Mouse (Mus musculus) embryonic facial prominence, embryonic 14.5 days (tissue): ENCODE results near the gene Atp13a1. TPM values are rescaled to one million over a fixed set of nuclear protein-coding genes. Genes with fewer than 3 reads are reported as not detected.

ENCODE experiments used
- ATAC-seq: fragments of 200-750 bp; cut with Nextera tagmentation; 2 replicates; pipeline ENCODE4 v1.8.0; 2017; ENCODE audit warnings: low read depth, moderate number of reproducible peaks, moderate TSS enrichment
- DNase-seq: peaks from one replicate; pipeline ENCODE4 v3.0.0-alpha.2; 2015; ENCODE audit warnings: low spot score
- H3K27ac ChIP-seq: fragments of 300-500 bp; sonication (generic); replicated peaks from 2 replicates; pipeline ENCODE4 v1.5.1; 2014; ENCODE audit warnings: low read depth, mild to moderate bottlenecking, low read length, moderate library complexity
- H3K27me3 ChIP-seq: fragments of 300-500 bp; sonication (generic); replicated peaks from 2 replicates; pipeline ENCODE4 v1.6.1; 2014; ENCODE audit warnings: low read length; ENCODE audit not compliant: control insufficient read depth, insufficient read depth
- H3K36me3 ChIP-seq: fragments of 300-500 bp; sonication (generic); 2 replicates; pipeline ENCODE4 v1.6.1; 2014; ENCODE audit warnings: low read length, mixed read lengths; ENCODE audit not compliant: control insufficient read depth, insufficient read depth
- H3K4me1 ChIP-seq: fragments of 300-500 bp; sonication (generic); 2 replicates; pipeline ENCODE4 v1.6.1; 2014; ENCODE audit warnings: antibody characterized with exemption, low read length; ENCODE audit not compliant: control insufficient read depth, insufficient read depth
- H3K4me2 ChIP-seq: fragments of 300-500 bp; sonication (generic); 2 replicates; pipeline ENCODE4 v1.6.1; 2014; ENCODE audit warnings: low read depth, mild to moderate bottlenecking, low read length, moderate library complexity, mixed read lengths
- H3K4me3 ChIP-seq: fragments of 300-500 bp; sonication (generic); 2 replicates; pipeline ENCODE4 v1.5.1; 2014; ENCODE audit warnings: low read depth, mild to moderate bottlenecking, low read length
- H3K9ac ChIP-seq: fragments of 300-500 bp; sonication (generic); 2 replicates; pipeline ENCODE4 v1.6.1; 2014; ENCODE audit warnings: low read depth, mild to moderate bottlenecking, low read length, moderate library complexity, mixed read lengths
- H3K9me3 ChIP-seq: fragments of 300-500 bp; sonication (generic); 2 replicates; pipeline ENCODE4 v1.6.1; 2016; ENCODE audit warnings: low read length; ENCODE audit not compliant: control insufficient read depth
- WGBS: fragments of 180-500 bp; shearing (Covaris S2); extraction: QIAGEN DNeasy Blood & Tissue Kit; methylation state at CpG from one replicate; pipeline ENCODE4 v1.1.7; 2014; 5-methylcytosine and 5-hydroxymethylcytosine counted together
- polyA plus RNA-seq: library from polyadenylated mRNA; unstranded; fragments of >200 nt; fragmentation: Nextera tagmentation; extraction: Ambion mirVana; gene quantifications from 2 replicates; pipeline ENCODE4 v1.2.1, GENCODE M21; 2014

Atp13a1 gene
- polyA plus RNA-seq, 1 experiment from 2014 or later = 41.8 TPM

- DNase-seq (no peak), ATAC-seq (no peak)
- WGBS = 88% methylated on average over 4 of the region's 4 CpGs
- Histone ChIP-seq H3K9me3 (no peaks in the 10 kb centered on the region), H3K27ac (no peak overlapping the region), H3K9ac (no peak overlapping the region), H3K4me2 (no peak overlapping the region), H3K36me3 (peaks cover 55% of the 10 kb centered on the region), H3K27me3 (no peaks in the 10 kb centered on the region), H3K4me1 (no peaks in the 10 kb centered on the region), H3K4me3 (no peak overlapping the region)
Measured at GRCm38 (mm10) chr8:69815396-69815795, 24.4 kb downstream of the Atp13a1 start.

GRCm38 (mm10) chr8:69820466-69820865 lies 29.5 kb downstream of the Atp13a1 start:
- peaks cover 11% of the 10 kb centered on the region for H3K4me1 ChIP-seq
- H3K27me3 ChIP-seq = no peaks in the 10 kb centered on the region
- ATAC-seq = no peak
- WGBS = 87% methylated on average over 6 of the region's 9 CpGs
- H3K36me3 ChIP-seq = peaks cover 24% of the 10 kb centered on the region; the same call in 1 of the 2 replicates
- no peak overlapping the region for H3K9ac ChIP-seq
- no peak overlapping the region for H3K4me3 ChIP-seq
- H3K9me3 ChIP-seq = no peaks in the 10 kb centered on the region
- H3K4me2 ChIP-seq = no peak overlapping the region
- DNase-seq = no peak
- H3K27ac ChIP-seq = no peak overlapping the region

GRCm38 (mm10) chr8:69821971-69822385 lies 31.0 kb downstream of the Atp13a1 start:
- Histone ChIP-seq H3K9me3 (no peaks in the 10 kb centered on the region), H3K9ac (peak overlapping the region; percentile 76), H3K4me2 (peak overlapping the region; percentile 86), H3K36me3 (peaks cover 21% of the 10 kb centered on the region), H3K27ac (peak overlapping the region; percentile 63), H3K27me3 (no peaks in the 10 kb centered on the region), H3K4me1 (peaks cover 11% of the 10 kb centered on the region), H3K4me3 (peak overlapping the region; percentile 62)
- DNase-seq (peak; percentile 68), ATAC-seq (peak; percentile 51)
- 0% methylated on average over 9 of the region's 22 CpGs for WGBS

GRCm38 (mm10) chr8:69822386-69823191 lies 31.6 kb downstream of the Atp13a1 start, which contains the start of gene Lpar2:
TSS of gene Lpar2 (plus strand) at chr8:69822429.
- peak within 1 kb of the TSS; percentile 63 for H3K27ac ChIP-seq
- WGBS = 1% methylated on average over 23 of the region's 35 CpGs
- H3K36me3 ChIP-seq = peaks cover 18% of the 10 kb centered on the region
- peak within 1 kb of the TSS; percentile 62 for H3K4me3 ChIP-seq
- ATAC-seq (peak; percentile 86), DNase-seq (peak; percentile 93)
- peaks cover 11% of the 10 kb centered on the region for H3K4me1 ChIP-seq
- H3K4me2 ChIP-seq = peak within 1 kb of the TSS; percentile 86
- no peaks in the 10 kb centered on the region for H3K9me3 ChIP-seq
- H3K9ac ChIP-seq = peak within 1 kb of the TSS; percentile 76
- no peaks in the 10 kb centered on the region for H3K27me3 ChIP-seq

GRCm38 (mm10) chr8:69826371-69826770 lies 35.4 kb downstream of the Atp13a1 start:
- WGBS = 92% methylated on average over 12 of the region's 12 CpGs

GRCm38 (mm10) chr8:69832298-69832853 lies 41.4 kb downstream of the Atp13a1 start, which contains the start of gene Pbx4:
TSS of gene Pbx4 (plus strand) at chr8:69832491.
- 0 out of 2 replicates have a peak, but pooled peaks cover 7% of the 10 kb centered on the region for H3K4me1 ChIP-seq
- 2% methylated on average over 25 of the region's 38 CpGs for WGBS
- H3K4me3 ChIP-seq = peak within 1 kb of the TSS; percentile 63
- peak within 1 kb of the TSS; percentile 95 for H3K4me2 ChIP-seq
- peak; percentile 99 for ATAC-seq
- no peak within 1 kb of the TSS for H3K27ac ChIP-seq
- H3K9ac ChIP-seq = peak within 1 kb of the TSS; percentile 70
- H3K9me3 ChIP-seq = no peaks in the 10 kb centered on the region
- peaks cover 6% of the 10 kb centered on the region; the same call in 1 of the 2 replicates for H3K36me3 ChIP-seq
- H3K27me3 ChIP-seq = no peaks in the 10 kb centered on the region
- DNase-seq = peak; percentile 98

More at GRCm38 (mm10) chr8:69826371-69826770, 35.4 kb downstream of the Atp13a1 start:
- peaks cover 11% of the 10 kb centered on the region for H3K4me1 ChIP-seq
- H3K36me3 ChIP-seq = peaks cover 18% of the 10 kb centered on the region
- no peaks in the 10 kb centered on the region for H3K9me3 ChIP-seq
- H3K9ac ChIP-seq = no peak overlapping the region
- no peaks in the 10 kb centered on the region for H3K27me3 ChIP-seq
- H3K27ac ChIP-seq = no peak overlapping the region
- no peak overlapping the region for H3K4me3 ChIP-seq
- no peak overlapping the region for H3K4me2 ChIP-seq
- ATAC-seq (no peak), DNase-seq (no peak)

- Histone ChIP-seq H3K4me3 (no peak overlapping the region), H3K27me3 (no peaks in the 10 kb centered on the region), H3K27ac (no peak overlapping the region), H3K4me1 (0 out of 2 replicates have a peak, but pooled peaks cover 4% of the 10 kb centered on the region), H3K9ac (no peak overlapping the region), H3K9me3 (no peaks in the 10 kb centered on the region), H3K36me3 (no peaks in the 10 kb centered on the region), H3K4me2 (no peak overlapping the region)
- no peak for ATAC-seq
- 64% methylated on average over 8 of the region's 8 CpGs for WGBS
- DNase-seq = no peak
Measured at GRCm38 (mm10) chr8:69837057-69837682, 46.2 kb downstream of the Atp13a1 start.

GRCm38 (mm10) chr8:69847167-69848065 lies 56.5 kb downstream of the Atp13a1 start:
- Histone ChIP-seq H3K9ac (no peak overlapping the region), H3K27ac (no peak overlapping the region), H3K27me3 (no peaks in the 10 kb centered on the region), H3K4me2 (no peak overlapping the region), H3K9me3 (no peaks in the 10 kb centered on the region), H3K36me3 (no peaks in the 10 kb centered on the region), H3K4me3 (no peak overlapping the region), H3K4me1 (no peaks in the 10 kb centered on the region)
- ATAC-seq (no peak), DNase-seq (no peak)
- 60% methylated on average over 3 of the region's 3 CpGs for WGBS
